Mouse (Mus musculus) left cerebral cortex, postnatal 10 days (tissue): ENCODE measurements at regions not wholly inside any gene's neighbourhood (a gene's known extent, or its start where the extent isn't known, plus 50 kb on each side); places are given as distances from the start of the nearest gene placed in this dataset.

ENCODE experiments used
- DNase-seq, 2 experiments: peaks; one replicate each; pipeline ENCODE4 v3.0.0; 2021 to 2022; ENCODE audit warnings: low spot score in 2 of 2, mixed read lengths in 1 of 2; ENCODE audit errors: extremely low spot score in 1 of 2
- intact Hi-C: fragments of 180-260 bp; cut with DNase I; formaldehyde crosslinking; loops from one replicate; pipeline ENCODE4 v1.15.1; 2025

GRCm38 (mm10) chr13:79453227-79453626 lies 1253.7 kb upstream of the Nr2f1 start:
- no peak for DNase-seq
- intact Hi-C loops: no loop called here

- intact Hi-C loops: no loop called here
- no peak for DNase-seq
Observed at GRCm38 (mm10) chr13:79443113-79443512, 1243.6 kb upstream of the Nr2f1 start.

- DNase-seq: no peak
- intact Hi-C loops: no loop called here
Observed at GRCm38 (mm10) chr13:79442701-79443100, 1243.1 kb upstream of the Nr2f1 start.

- intact Hi-C loops: no loop called here
Observed at GRCm38 (mm10) chr13:79431465-79431864, 1231.9 kb upstream of the Nr2f1 start.

GRCm38 (mm10) chr13:79430987-79431386 lies 1231.4 kb upstream of the Nr2f1 start:
- DNase-seq: no peak
- intact Hi-C loops: no loop called here

More at GRCm38 (mm10) chr13:79431465-79431864, 1231.9 kb upstream of the Nr2f1 start:
- no peak for DNase-seq

GRCm38 (mm10) chr13:79430562-79430961 lies 1231.0 kb upstream of the Nr2f1 start:
- intact Hi-C loops: no loop called here

GRCm38 (mm10) chr13:79417841-79418240 lies 1218.3 kb upstream of the Nr2f1 start:
- intact Hi-C loops: no loop called here
- DNase-seq: no peak

More at GRCm38 (mm10) chr13:79430562-79430961, 1231.0 kb upstream of the Nr2f1 start:
- no peak for DNase-seq

GRCm38 (mm10) chr13:79400082-79400481 lies 1200.5 kb upstream of the Nr2f1 start:
- DNase-seq: no peak
- intact Hi-C loops: no loop called here

- intact Hi-C loops: no loop called here
Observed at GRCm38 (mm10) chr13:79393938-79394337, 1194.4 kb upstream of the Nr2f1 start.

GRCm38 (mm10) chr13:79387928-79388327 lies 1188.4 kb upstream of the Nr2f1 start:
- DNase-seq: no peak
- intact Hi-C loops: no loop called here

More at GRCm38 (mm10) chr13:79393938-79394337, 1194.4 kb upstream of the Nr2f1 start:
- DNase-seq: no peak

GRCm38 (mm10) chr13:79341494-79341893 lies 1141.9 kb upstream of the Nr2f1 start:
- DNase-seq: no peak
- intact Hi-C loops: no loop called here

GRCm38 (mm10) chr13:79340459-79340858 lies 1140.9 kb upstream of the Nr2f1 start:
- intact Hi-C loops: no loop called here

GRCm38 (mm10) chr13:79339793-79340192 lies 1140.2 kb upstream of the Nr2f1 start:
- DNase-seq: no peak
- intact Hi-C loops: no loop called here

More at GRCm38 (mm10) chr13:79340459-79340858, 1140.9 kb upstream of the Nr2f1 start:
- no peak for DNase-seq

GRCm38 (mm10) chr13:79320146-79320545 lies 1120.6 kb upstream of the Nr2f1 start:
- intact Hi-C loops: no loop called here
- no peak for DNase-seq

GRCm38 (mm10) chr13:79309584-79310110 lies 1110.1 kb upstream of the Nr2f1 start:
- DNase-seq: no peak
- intact Hi-C loops: no loop called here

GRCm38 (mm10) chr13:79297225-79297710 lies 1097.7 kb upstream of the Nr2f1 start:
- no peak for DNase-seq
- intact Hi-C loops: no loop called here

GRCm38 (mm10) chr13:79288022-79288421 lies 1088.5 kb upstream of the Nr2f1 start:
- no peak for DNase-seq
- intact Hi-C loops: loop anchor here (10.0 kb wide), 1 partner anchor 1083 kb away; no protein-coding TSS in a partner anchor

GRCm38 (mm10) chr13:79286181-79286580 lies 1086.6 kb upstream of the Nr2f1 start:
- intact Hi-C loops: loop anchor here (10.0 kb wide), 1 partner anchor 1081 kb away; no protein-coding TSS in a partner anchor
- no peak for DNase-seq

GRCm38 (mm10) chr13:79285478-79285877 lies 1085.9 kb upstream of the Nr2f1 start:
- peak in 1 of 2 experiments; percentile 18 for DNase-seq
- intact Hi-C loops: loop anchor here (10.0 kb wide), 1 partner anchor 1081 kb away; no protein-coding TSS in a partner anchor

- intact Hi-C loops: no loop called here
- DNase-seq: no peak
Observed at GRCm38 (mm10) chr13:79277714-79278113, 1078.2 kb upstream of the Nr2f1 start.

- no peak for DNase-seq
- intact Hi-C loops: no loop called here
Observed at GRCm38 (mm10) chr13:79277313-79277712, 1077.8 kb upstream of the Nr2f1 start.
